Mouse (Mus musculus): ENCODE measurements around the gene Kmt2e. TPM values are rescaled to one million over a fixed set of nuclear protein-coding genes. Genes with fewer than 3 reads are reported as not detected.

Gene Kmt2e
- total RNA-seq, 1 experiment: 9.1 TPM

DNA sequence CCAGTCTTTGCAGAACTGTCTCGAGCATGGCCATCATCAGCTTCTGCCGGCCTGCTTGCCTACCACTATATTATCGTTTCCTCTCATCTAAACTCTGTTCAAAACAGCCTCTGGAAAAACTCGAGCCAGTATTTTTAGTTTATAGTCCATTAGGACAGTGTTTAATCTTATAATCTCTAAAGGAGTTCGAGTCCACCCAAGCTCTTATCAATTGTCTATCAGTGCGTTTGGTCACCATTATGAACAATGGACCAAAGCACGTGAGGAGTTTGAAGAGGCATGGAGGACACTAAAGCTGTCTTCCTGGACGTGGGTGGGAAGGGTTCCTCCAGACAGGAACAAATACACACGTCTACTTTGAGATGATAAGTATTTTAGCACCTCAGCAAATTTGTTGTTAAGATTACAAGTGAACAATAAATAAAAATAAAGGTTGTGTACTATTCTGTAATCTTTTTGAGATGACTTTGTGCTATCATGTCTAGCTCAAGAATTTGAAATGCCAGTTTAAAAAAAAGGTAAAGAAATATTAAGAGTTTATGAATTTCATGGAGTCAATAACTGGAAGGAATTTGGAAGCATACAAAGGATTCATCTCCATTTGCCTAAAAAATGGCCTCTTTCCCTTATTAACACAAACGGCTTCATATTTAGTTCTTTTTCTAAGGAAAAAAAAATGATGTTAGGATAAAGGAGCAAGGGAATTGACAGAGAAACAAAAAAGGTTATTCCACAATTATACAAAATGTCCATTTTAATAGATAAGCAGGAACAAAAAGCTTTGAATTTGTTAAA is 3.0 kb upstream of the Kmt2e start:
- Histone ChIP-seq H3K36me3 (ENCODE audit: control insufficient read depth, insufficient read depth, low read length, poor library complexity, severe bottlenecking) (peaks cover 6% of the 10 kb centered on the region), H3K27ac (ENCODE audit: insufficient read depth, low read depth, low read length, poor library complexity, severe bottlenecking) (no peak overlapping the region), H3K9me3 (ENCODE audit: control insufficient read depth, insufficient read depth, low read depth, low read length) (no peaks in the 10 kb centered on the region), H3K4me3 (ENCODE audit: insufficient read depth in 1 of 2, low read depth in 1 of 2, low read length in 2 of 2, poor library complexity in 1 of 2, severe bottlenecking in 1 of 2) (peak overlapping the region; percentile 20 to 89; a peak in 3 of 4 replicates), H3K4me1 (ENCODE audit: control insufficient read depth in 2 of 2, insufficient read depth in 2 of 2, low read length in 2 of 2, poor library complexity in 1 of 2) (peaks cover 2 to 9% of the 10 kb centered on the region in 2 experiments; a peak in 3 of 4 replicates), H3K9ac (ENCODE audit: insufficient read depth, low read depth, low read length, poor library complexity, severe bottlenecking) (no peak overlapping the region)
- in situ Hi-C loops (cut with MboI; ENCODE audit: low sequenced_read_pairs in 2 of 2, unreplicated experiment in 2 of 2): no loop called here
- no peak for TF ChIP-seq ZNF384 (IDR thresholded peaks at IDR 0.05; ENCODE audit: low read depth, low read length)
- TF ChIP-seq HCFC1 (IDR thresholded peaks at IDR 0.05; ENCODE audit: borderline replicate concordance, insufficient read depth, low read length): no peak
- no peak for TF ChIP-seq ZC3H11A (IDR thresholded peaks at IDR 0.05; ENCODE audit: borderline replicate concordance, low read depth, low read length)
- TF ChIP-seq MAFK (IDR thresholded peaks at IDR 0.05; ENCODE audit: insufficient read depth, low read depth, low read length): no peak
- TF ChIP-seq CHD2 (IDR thresholded peaks at IDR 0.05; ENCODE audit: low read depth, low read length): no peak
- no peak for DNase-seq (ENCODE audit: low read depth, low spot score)

DNA sequence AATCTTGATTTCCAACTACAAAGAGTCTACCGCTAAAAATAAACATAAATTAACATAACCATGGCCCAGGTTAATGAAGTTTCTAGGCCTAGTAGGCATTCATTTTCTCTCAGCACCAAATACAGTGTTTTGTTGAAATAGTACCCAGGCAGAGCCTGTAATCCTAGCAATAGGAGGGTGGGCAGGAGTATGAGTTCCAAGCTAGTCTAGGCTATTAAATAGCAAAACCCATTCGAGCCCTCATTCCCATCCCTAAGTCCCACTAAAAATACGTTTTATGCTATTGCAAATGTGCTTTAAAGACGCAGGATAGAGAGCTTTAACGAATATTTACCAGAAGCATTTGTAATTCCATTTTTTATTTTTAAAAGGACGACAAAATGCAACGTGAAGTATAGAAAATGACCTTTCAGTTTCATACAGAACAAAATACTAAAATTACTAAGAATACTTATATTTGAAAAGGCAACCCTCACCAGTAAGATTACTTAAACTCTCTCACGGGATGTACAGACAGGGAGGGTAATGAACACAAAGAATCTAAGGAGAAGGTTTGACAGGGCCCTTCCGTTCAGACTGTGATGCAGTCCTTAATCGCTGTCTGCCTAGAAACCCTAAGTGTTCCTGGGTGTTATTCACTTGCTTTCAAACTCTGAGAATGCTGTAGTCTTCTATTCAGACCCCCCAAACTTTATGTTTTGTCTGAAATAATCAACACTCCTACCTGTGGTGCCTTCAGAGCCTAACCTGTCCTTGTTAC is 2.1 kb upstream of the Kmt2e start:
- H3K4me3 ChIP-seq (ENCODE audit: insufficient read depth in 1 of 2, low read depth in 1 of 2, low read length in 2 of 2, poor library complexity in 1 of 2, severe bottlenecking in 1 of 2): peak overlapping the region; percentile 89 to 98
- TF ChIP-seq MAFK (IDR thresholded peaks at IDR 0.05; ENCODE audit: insufficient read depth, low read depth, low read length) (no peak), HCFC1 (IDR thresholded peaks at IDR 0.05; ENCODE audit: borderline replicate concordance, insufficient read depth, low read length) (no peak), ZNF384 (IDR thresholded peaks at IDR 0.05; ENCODE audit: low read depth, low read length) (no peak), CHD2 (IDR thresholded peaks at IDR 0.05; ENCODE audit: low read depth, low read length) (no peak), ZC3H11A (IDR thresholded peaks at IDR 0.05; ENCODE audit: borderline replicate concordance, low read depth, low read length) (no peak)
- H3K9ac ChIP-seq (ENCODE audit: insufficient read depth, low read depth, low read length, poor library complexity, severe bottlenecking): peak overlapping the region; percentile 100
- in situ Hi-C loops (cut with MboI; ENCODE audit: low sequenced_read_pairs in 2 of 2, unreplicated experiment in 2 of 2): no loop called here
- peaks cover 2 to 12% of the 10 kb centered on the region in 2 experiments; a peak in 3 of 4 replicates for H3K4me1 ChIP-seq (ENCODE audit: control insufficient read depth in 2 of 2, insufficient read depth in 2 of 2, low read length in 2 of 2, poor library complexity in 1 of 2)
- H3K9me3 ChIP-seq (ENCODE audit: control insufficient read depth, insufficient read depth, low read depth, low read length): no peaks in the 10 kb centered on the region
- H3K27ac ChIP-seq (ENCODE audit: insufficient read depth, low read depth, low read length, poor library complexity, severe bottlenecking): peak overlapping the region; percentile 100
- H3K36me3 ChIP-seq (ENCODE audit: control insufficient read depth, insufficient read depth, low read length, poor library complexity, severe bottlenecking): peaks cover 3% of the 10 kb centered on the region
- DNase-seq (ENCODE audit: low read depth, low spot score): no peak

DNA sequence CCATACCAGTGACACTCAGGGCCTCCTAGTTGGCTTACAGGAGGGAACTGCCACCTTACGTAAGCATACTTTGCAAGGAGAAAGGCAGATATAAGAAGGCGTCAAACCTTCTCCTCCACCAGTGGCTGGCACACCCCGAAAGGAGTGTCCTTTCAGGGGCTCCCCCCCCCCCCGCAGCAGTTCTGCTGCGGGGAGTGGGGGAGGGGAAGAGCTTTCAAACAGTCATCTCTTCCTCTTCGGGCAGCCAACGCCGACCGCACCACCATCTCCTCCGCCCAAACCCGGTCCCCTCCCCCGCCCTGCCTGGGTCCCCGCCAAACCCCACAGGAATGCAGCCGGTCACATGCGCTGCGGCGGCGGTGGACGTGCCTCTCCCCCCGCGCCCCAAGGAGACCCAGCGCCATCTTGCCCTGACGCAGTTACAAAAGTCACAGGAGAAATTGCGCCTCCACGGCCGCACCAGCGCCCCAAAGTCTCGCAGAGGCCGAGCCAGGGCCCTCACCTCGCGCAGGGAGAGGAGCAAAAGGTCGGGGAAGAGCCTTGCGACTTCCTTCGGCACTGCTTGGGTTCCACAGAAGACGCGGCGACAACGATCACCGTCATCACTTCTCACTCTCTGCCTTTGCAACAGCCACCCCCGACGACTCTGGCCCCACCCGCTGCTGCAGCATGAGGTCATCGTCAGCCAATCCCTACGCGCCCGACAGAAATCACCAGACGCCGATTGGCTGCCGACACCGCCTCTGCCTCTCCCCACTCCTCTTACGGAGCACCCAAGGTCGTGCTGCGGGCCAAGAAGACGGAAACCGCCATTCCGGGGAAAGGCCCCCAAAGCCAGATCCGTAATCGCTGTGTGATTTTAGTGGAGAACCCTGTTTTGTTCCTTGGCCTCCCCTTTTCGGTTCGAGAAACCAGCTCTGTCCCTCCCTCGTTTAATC is 1.3 kb upstream of the Kmt2e start:
- no peak for TF ChIP-seq ZNF384 (IDR thresholded peaks at IDR 0.05; ENCODE audit: low read depth, low read length)
- no peak for TF ChIP-seq ZC3H11A (IDR thresholded peaks at IDR 0.05; ENCODE audit: borderline replicate concordance, low read depth, low read length)
- TF ChIP-seq MAFK (IDR thresholded peaks at IDR 0.05; ENCODE audit: insufficient read depth, low read depth, low read length): no peak
- TF ChIP-seq CHD2 (IDR thresholded peaks at IDR 0.05; ENCODE audit: low read depth, low read length): no peak
- no peak; the same call in 1 of the 2 replicates for TF ChIP-seq HCFC1 (IDR thresholded peaks at IDR 0.05; ENCODE audit: borderline replicate concordance, insufficient read depth, low read length)
- H3K27ac ChIP-seq (ENCODE audit: insufficient read depth, low read depth, low read length, poor library complexity, severe bottlenecking): peak overlapping the region; percentile 100
- in situ Hi-C loops (cut with MboI; ENCODE audit: low sequenced_read_pairs in 2 of 2, unreplicated experiment in 2 of 2): no loop called here
- H3K4me3 ChIP-seq (ENCODE audit: insufficient read depth in 1 of 2, low read depth in 1 of 2, low read length in 2 of 2, poor library complexity in 1 of 2, severe bottlenecking in 1 of 2): peak overlapping the region; percentile 89 to 98
- DNase-seq (ENCODE audit: low read depth, low spot score): peak; percentile 93
- H3K36me3 ChIP-seq (ENCODE audit: control insufficient read depth, insufficient read depth, low read length, poor library complexity, severe bottlenecking): peaks cover 2% of the 10 kb centered on the region; the same call in 1 of the 2 replicates
- peaks cover 2 to 12% of the 10 kb centered on the region in 2 experiments; a peak in 3 of 4 replicates for H3K4me1 ChIP-seq (ENCODE audit: control insufficient read depth in 2 of 2, insufficient read depth in 2 of 2, low read length in 2 of 2, poor library complexity in 1 of 2)
- no peaks in the 10 kb centered on the region for H3K9me3 ChIP-seq (ENCODE audit: control insufficient read depth, insufficient read depth, low read depth, low read length)
- H3K9ac ChIP-seq (ENCODE audit: insufficient read depth, low read depth, low read length, poor library complexity, severe bottlenecking): peak overlapping the region; percentile 100

All from ES-E14 (cell line).